Mouse (Mus musculus) MEL (cell line): ENCODE data around the gene Zfp276. TPM values are rescaled to one million over a fixed set of nuclear protein-coding genes. Genes with fewer than 3 reads are reported as not detected.

Experiments
- DNase-seq: peaks from one replicate; pipeline ENCODE4 v3.0.0; 2011; ENCODE audit warnings: low read depth, low spot score
- H3K27ac ChIP-seq: 2 replicates; pipeline ENCODE4 v1.5.1; 2012; ENCODE audit warnings: low read depth, mild to moderate bottlenecking, control low read depth, low read length, moderate library complexity; ENCODE audit not compliant: control insufficient read depth
- H3K27me3 ChIP-seq, 2 experiments: fragments of 150-350 bp in 1 of 2; sonication (generic) in 1 of 2; 2 replicates each; pipeline ENCODE4 v1.6.1; 2012; ENCODE audit warnings: low read length in 2 of 2, mild to moderate bottlenecking in 2 of 2, improper control_type of control experiment in 1 of 2, moderate library complexity in 1 of 2; ENCODE audit not compliant: insufficient read depth in 2 of 2, control insufficient read depth in 1 of 2
- H3K36me3 ChIP-seq, 2 experiments: 2 replicates each; pipeline ENCODE4 v1.6.1; 2012 to 2014; ENCODE audit warnings: low read length in 2 of 2, improper control_type of control experiment in 1 of 2, inconsistent platforms in 1 of 2, mild to moderate bottlenecking in 1 of 2; ENCODE audit not compliant: insufficient read depth in 2 of 2, control insufficient read depth in 1 of 2
- H3K4me1 ChIP-seq, 2 experiments: fragments of 150-350 bp in 1 of 2; sonication (generic) in 1 of 2; 2 replicates each; pipeline ENCODE4 v1.6.1; 2012; ENCODE audit warnings: low read length in 2 of 2, improper control_type of control experiment in 1 of 2, mild to moderate bottlenecking in 1 of 2; ENCODE audit not compliant: insufficient read depth in 2 of 2, control insufficient read depth in 1 of 2
- H3K4me3 ChIP-seq, 2 experiments: fragments of 150-350 bp in 1 of 2; sonication (generic) in 1 of 2; 2 replicates each; pipeline ENCODE4 v1.5.1; 2012; ENCODE audit warnings: low read depth in 2 of 2, low read length in 2 of 2, mild to moderate bottlenecking in 2 of 2, moderate library complexity in 2 of 2, control low read depth in 1 of 2, improper control_type of control experiment in 1 of 2; ENCODE audit not compliant: control insufficient read depth in 1 of 2, insufficient read depth in 1 of 2
- H3K79me2 ChIP-seq: 2 replicates; pipeline ENCODE4 v1.6.1; 2012; ENCODE audit warnings: mild to moderate bottlenecking, low read length, moderate library complexity; ENCODE audit not compliant: control insufficient read depth, poor library complexity, insufficient read depth
- H3K9ac ChIP-seq: 2 replicates; pipeline ENCODE4 v1.6.1; 2012; ENCODE audit warnings: low read depth, mild to moderate bottlenecking, control low read depth, low read length, moderate library complexity; ENCODE audit not compliant: control insufficient read depth, poor library complexity, severe bottlenecking
- H3K9me3 ChIP-seq: fragments of 150-350 bp; sonication (generic); replicated peaks from 2 replicates; pipeline ENCODE4 v1.6.1; 2012; ENCODE audit warnings: mild to moderate bottlenecking, low read length, improper control_type of control experiment, moderate library complexity; ENCODE audit not compliant: insufficient read depth
- BHLHE40 ChIP-seq: IDR thresholded peaks from 2 replicates; pipeline ENCODE4 v1.6.1; 2012; ENCODE audit warnings: low read depth, mild to moderate bottlenecking, inconsistent platforms, low read length, improper control_type of control experiment, borderline replicate concordance
- CHD1 ChIP-seq: IDR thresholded peaks from 2 replicates; pipeline ENCODE4 v1.6.1; 2012; ENCODE audit warnings: low read depth, mild to moderate bottlenecking, inconsistent platforms, low read length, improper control_type of control experiment
- CHD2 ChIP-seq: IDR thresholded peaks from 2 replicates; pipeline ENCODE4 v1.6.1; 2011; ENCODE audit warnings: low read length, improper control_type of control experiment
- CTCF ChIP-seq, 3 experiments: IDR thresholded peaks in 2 of 3; conservative IDR thresholded peaks in 1 of 3; 2 replicates each; pipeline ENCODE4 v1.5.1; 2011 to 2012; ENCODE audit warnings: low read length in 3 of 3, low read depth in 2 of 3, mild to moderate bottlenecking in 2 of 3, improper control_type of control experiment in 1 of 3, inconsistent platforms in 1 of 3, mixed read lengths in 1 of 3, moderate library complexity in 1 of 3; ENCODE audit not compliant: control insufficient read depth in 1 of 3, insufficient read depth in 1 of 3, poor library complexity in 1 of 3, severe bottlenecking in 1 of 3
- E2F4 ChIP-seq: IDR thresholded peaks from 2 replicates; pipeline ENCODE4 v1.6.1; 2011; ENCODE audit warnings: low read depth, low read length, improper control_type of control experiment, borderline replicate concordance
- ELF1 ChIP-seq: IDR thresholded peaks from 2 replicates; pipeline ENCODE4 v1.6.1; 2014; ENCODE audit warnings: low read depth, mild to moderate bottlenecking, inconsistent platforms, low read length, improper control_type of control experiment, moderate library complexity
- EP300 ChIP-seq, 2 experiments: IDR thresholded peaks; 2 replicates each; pipeline ENCODE4 v1.6.1; 2011; ENCODE audit warnings: improper control_type of control experiment in 2 of 2, low read length in 2 of 2, low read depth in 1 of 2, mild to moderate bottlenecking in 1 of 2
- GABPA ChIP-seq: IDR thresholded peaks from 2 replicates; pipeline ENCODE4 v1.6.1; 2012; ENCODE audit warnings: low read depth, mild to moderate bottlenecking, inconsistent platforms, low read length, improper control_type of control experiment, moderate library complexity
- GATA1 ChIP-seq: IDR thresholded peaks from 2 replicates; pipeline ENCODE4 v1.6.1; 2011; ENCODE audit warnings: low read depth, low read length, improper control_type of control experiment
- HCFC1 ChIP-seq: IDR thresholded peaks from 2 replicates; pipeline ENCODE4 v1.6.1; 2012; ENCODE audit warnings: low read depth, mild to moderate bottlenecking, inconsistent platforms, low read length, improper control_type of control experiment, moderate library complexity
- KAT2A ChIP-seq: conservative IDR thresholded peaks from 2 replicates; pipeline ENCODE4 v1.6.1; 2012; ENCODE audit warnings: low read depth, low read length, improper control_type of control experiment, inconsistent platforms
- MAFK ChIP-seq: IDR thresholded peaks from 2 replicates; pipeline ENCODE4 v1.6.1; 2011; ENCODE audit warnings: low read depth, mild to moderate bottlenecking, low read length, improper control_type of control experiment, borderline replicate concordance
- MAX ChIP-seq: IDR thresholded peaks from 2 replicates; pipeline ENCODE4 v1.6.1; 2011; ENCODE audit warnings: low read length, improper control_type of control experiment
- MAZ ChIP-seq: IDR thresholded peaks from 2 replicates; pipeline ENCODE4 v1.6.1; 2012; ENCODE audit warnings: low read depth, mild to moderate bottlenecking, inconsistent platforms, low read length, improper control_type of control experiment
- MXI1 ChIP-seq: IDR thresholded peaks from 2 replicates; pipeline ENCODE4 v1.6.1; 2011; ENCODE audit warnings: mild to moderate bottlenecking, low read depth, low read length, improper control_type of control experiment
- MYB ChIP-seq: IDR thresholded peaks from 2 replicates; pipeline ENCODE4 v1.6.1; 2011; ENCODE audit warnings: mild to moderate bottlenecking, low read depth, low read length, improper control_type of control experiment
- MYC ChIP-seq: IDR thresholded peaks from 2 replicates; pipeline ENCODE4 v1.6.1; 2011; ENCODE audit warnings: low read depth, mild to moderate bottlenecking, low read length, improper control_type of control experiment, moderate library complexity
- NELFE ChIP-seq: IDR thresholded peaks from 2 replicates; pipeline ENCODE4 v1.6.1; 2011; ENCODE audit warnings: low read depth, low read length, improper control_type of control experiment
- POLR2A ChIP-seq, 2 experiments: IDR thresholded peaks; 2 replicates each; pipeline ENCODE4 v1.6.1; 2011 to 2012; ENCODE audit warnings: low read length in 2 of 2, mild to moderate bottlenecking in 2 of 2, control low read depth in 1 of 2, improper control_type of control experiment in 1 of 2, low read depth in 1 of 2, moderate library complexity in 1 of 2; ENCODE audit not compliant: control insufficient read depth in 1 of 2, insufficient read depth in 1 of 2, poor library complexity in 1 of 2
- POLR2AphosphoS2 ChIP-seq: IDR thresholded peaks from 2 replicates; pipeline ENCODE4 v1.6.1; 2011; ENCODE audit warnings: low read length, improper control_type of control experiment
- POLR2AphosphoS5 ChIP-seq: IDR thresholded peaks from 2 replicates; pipeline ENCODE4 v1.6.1; 2012; ENCODE audit warnings: low read depth, borderline replicate concordance, mild to moderate bottlenecking, inconsistent platforms, low read length, moderate library complexity, mixed read lengths
- RAD21 ChIP-seq: IDR thresholded peaks from 2 replicates; pipeline ENCODE4 v1.6.1; 2011; ENCODE audit warnings: mild to moderate bottlenecking, low read depth, low read length, improper control_type of control experiment
- RCOR1 ChIP-seq: IDR thresholded peaks from 2 replicates; pipeline ENCODE4 v1.6.1; 2012; ENCODE audit warnings: low read depth, mild to moderate bottlenecking, inconsistent platforms, low read length, improper control_type of control experiment
- SIN3A ChIP-seq: IDR thresholded peaks from 2 replicates; pipeline ENCODE4 v1.6.1; 2012; ENCODE audit warnings: low read length, improper control_type of control experiment, inconsistent platforms
- SMC3 ChIP-seq: IDR thresholded peaks from 2 replicates; pipeline ENCODE4 v1.6.1; 2011; ENCODE audit warnings: low read depth, low read length, improper control_type of control experiment
- TAL1 ChIP-seq: IDR thresholded peaks from 2 replicates; pipeline ENCODE4 v1.6.1; 2012; ENCODE audit warnings: mild to moderate bottlenecking, inconsistent platforms, low read length, moderate library complexity, mixed read lengths
- UBTF ChIP-seq: IDR thresholded peaks from 2 replicates; pipeline ENCODE4 v1.6.1; 2012; ENCODE audit warnings: low read depth, mild to moderate bottlenecking, inconsistent platforms, low read length, improper control_type of control experiment, moderate library complexity, borderline replicate concordance; ENCODE audit not compliant: insufficient read depth
- USF2 ChIP-seq, 2 experiments: IDR thresholded peaks; 2 replicates each; pipeline ENCODE4 v1.6.1; 2011 to 2012; ENCODE audit warnings: improper control_type of control experiment in 2 of 2, low read length in 2 of 2, borderline replicate concordance in 1 of 2, inconsistent platforms in 1 of 2, low read depth in 1 of 2, mild to moderate bottlenecking in 1 of 2; ENCODE audit not compliant: insufficient read depth in 1 of 2
- ZC3H11A ChIP-seq: IDR thresholded peaks from 2 replicates; pipeline ENCODE4 v1.6.1; 2012; ENCODE audit warnings: low read depth, mild to moderate bottlenecking, inconsistent platforms, low read length, improper control_type of control experiment
- ZKSCAN1 ChIP-seq: IDR thresholded peaks from 2 replicates; pipeline ENCODE4 v1.6.1; 2012; ENCODE audit warnings: low read depth, mild to moderate bottlenecking, inconsistent platforms, low read length, improper control_type of control experiment, moderate library complexity
- ZMIZ1 ChIP-seq: IDR thresholded peaks from 2 replicates; pipeline ENCODE4 v1.6.1; 2012; ENCODE audit warnings: low read depth, mild to moderate bottlenecking, inconsistent platforms, low read length, improper control_type of control experiment, moderate library complexity
- ZNF384 ChIP-seq: IDR thresholded peaks from 2 replicates; pipeline ENCODE4 v1.6.1; 2012; ENCODE audit warnings: low read depth, mild to moderate bottlenecking, inconsistent platforms, low read length, improper control_type of control experiment
- polyA plus RNA-seq, 2 experiments: library from polyadenylated mRNA; stranded (reverse) in 1 of 2; unstranded in 1 of 2; fragments of >175 nt in 1 of 2; fragments of >200 nt in 1 of 2; gene quantifications; 2 replicates each; pipeline versions ENCODE4 v1.2.1 to v1.2.4; 2012; ENCODE audit warnings: low replicate concordance in 2 of 2, low read depth in 1 of 2; ENCODE audit not compliant: insufficient read length in 2 of 2, insufficient read depth in 1 of 2, missing spikeins in 1 of 2
- total RNA-seq: library from RNA; depleted of rRNA; stranded (reverse); fragments of 300-350 nt; gene quantifications from 2 replicates; pipeline ENCODE4 v1.2.3, GENCODE M21; 2012

Zfp276 gene
- total and polyA plus RNA-seq, 3 experiments, result 16.0 to 19.2 TPM; not detected in 1

DNA sequence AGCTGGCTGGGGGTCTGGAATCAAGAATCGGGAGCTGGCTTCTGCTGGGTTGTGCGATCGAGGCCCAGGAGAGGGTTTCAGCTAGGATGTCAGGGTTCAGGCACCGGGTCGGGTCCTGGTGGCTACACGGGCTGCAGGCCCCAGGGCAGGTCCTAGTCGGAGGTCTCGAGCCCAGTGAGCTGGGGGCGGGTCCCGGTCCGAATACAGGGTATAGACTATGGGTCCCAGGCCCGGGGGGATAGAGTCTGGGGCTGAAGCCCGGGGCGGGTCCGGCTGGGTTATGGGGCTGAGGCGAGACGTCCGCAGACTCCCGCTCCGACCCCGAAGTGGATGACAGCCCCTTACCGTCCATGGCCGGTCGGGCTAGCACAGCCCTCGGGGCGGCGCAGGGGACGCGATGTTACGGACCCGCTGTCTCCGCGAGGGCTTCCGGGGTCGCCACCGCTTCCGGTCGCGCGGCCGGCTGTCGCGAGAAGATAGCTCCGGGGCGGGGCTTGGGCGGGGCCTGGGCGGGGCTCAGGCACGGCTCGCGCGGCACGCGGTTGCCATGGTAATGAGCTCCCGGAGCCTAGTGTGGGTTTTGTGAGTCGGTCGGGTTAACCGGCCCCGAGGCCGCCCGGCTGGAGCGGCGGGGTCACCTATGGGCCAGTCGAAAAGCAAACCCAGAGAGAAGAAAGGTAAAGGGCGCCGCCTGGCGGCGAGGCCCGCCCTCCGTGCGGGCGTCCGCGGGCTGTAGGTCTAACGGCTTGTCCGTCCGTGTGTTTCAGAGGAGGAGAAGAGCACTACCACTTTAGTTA is 41.5 kb upstream of the Zfp276 start, which contains the start of the genes Chmp1a and Spata33:
Gene Chmp1a (minus strand): TSS at position 443 of the 797 bp plus-strand sequence.
Gene Spata33 (plus strand): TSS at position 512 of the 797 bp plus-strand sequence.
- H3K27ac ChIP-seq, result 0 out of 2 replicates have a peak within 1 kb of the TSS, but pooled peaks have one; percentile 6
- TF ChIP-seq MXI1 (peak; percentile 89), USF2 (IDR thresholded peaks at IDR 0.05; ENCODE audit: borderline replicate concordance in 1 of 2, insufficient read depth in 1 of 2, low read depth in 1 of 2, low read length in 2 of 2) (no peak), CHD1 (no peak), POLR2A (IDR thresholded peaks at IDR 0.05; ENCODE audit: control insufficient read depth in 1 of 2, insufficient read depth in 1 of 2, low read depth in 1 of 2, low read length in 2 of 2, poor library complexity in 1 of 2) (peak; percentile 83 to 85; a peak in 3 of 4 replicates), MAFK (no peak), SMC3 (peak; percentile 64), RCOR1 (no peak), EP300 (IDR thresholded peaks at IDR 0.05; ENCODE audit: low read depth in 1 of 2, low read length in 2 of 2) (no peak), KAT2A (no peak; the same call in 1 of the 2 replicates), SIN3A (peak; percentile 93), ZC3H11A (no peak; the same call in 1 of the 2 replicates), UBTF (0 out of 2 replicates have a peak, but pooled peaks have one; percentile 13), CHD2 (peak; percentile 93), MAZ (peak; percentile 37; the same call in 1 of the 2 replicates), MYC (no peak), HCFC1 (peak; percentile 85), TAL1 (no peak), GATA1 (no peak), ZKSCAN1 (no peak), ZMIZ1 (peak; percentile 83), POLR2AphosphoS2 (peak; percentile 83; the same call in 1 of the 2 replicates), MAX (no peak), NELFE (peak; percentile 89), BHLHE40 (no peak), ZNF384 (no peak), E2F4 (no peak), CTCF (IDR thresholded peaks at IDR 0.05 in 2 of 3, conservative IDR thresholded peaks at IDR 0.05 in 1 of 3; ENCODE audit: control insufficient read depth in 1 of 3, insufficient read depth in 1 of 3, low read depth in 2 of 3, low read length in 3 of 3, poor library complexity in 1 of 3, severe bottlenecking in 1 of 3) (peak; percentile 56 to 75 (median 67)), GABPA (no peak), RAD21 (peak; percentile 38), MYB (no peak), POLR2AphosphoS5 (no peak), ELF1 (peak; percentile 95)
- TF ChIP-seq, all 39 proteins: peak for 14

More for the DNA sequence above, 41.5 kb upstream of the Zfp276 start, which contains the start of the genes Chmp1a and Spata33:
- no peaks in the 10 kb centered on the region for H3K27me3 ChIP-seq
- peaks cover 0 to 5% of the 10 kb centered on the region in 2 experiments; a peak in 1 of 4 replicates for H3K36me3 ChIP-seq
- DNase-seq, result peak; percentile 92
- peaks cover 0 to 4% of the 10 kb centered on the region in 2 experiments; a peak in 3 of 4 replicates for H3K4me1 ChIP-seq
- H3K79me2 ChIP-seq, result peaks cover 9% of the 10 kb centered on the region
- peak within 1 kb of the TSS; percentile 67 to 97 for H3K4me3 ChIP-seq
- peak within 1 kb of the TSS; percentile 94 for H3K9ac ChIP-seq
- no peaks in the 10 kb centered on the region for H3K9me3 ChIP-seq
